Mouse (Mus musculus) MEL (cell line): ENCODE measurements around the gene Zfp109.

Source experiments
- CTCF ChIP-seq, 3 experiments: IDR thresholded peaks in 2 of 3; conservative IDR thresholded peaks in 1 of 3; 2 replicates each; pipeline ENCODE4 v1.5.1; 2011 to 2012; ENCODE audit warnings: low read length in 3 of 3, low read depth in 2 of 3, mild to moderate bottlenecking in 2 of 3, improper control_type of control experiment in 1 of 3, inconsistent platforms in 1 of 3, mixed read lengths in 1 of 3, moderate library complexity in 1 of 3; ENCODE audit not compliant: control insufficient read depth in 1 of 3, insufficient read depth in 1 of 3, poor library complexity in 1 of 3, severe bottlenecking in 1 of 3
- ELF1 ChIP-seq: IDR thresholded peaks from 2 replicates; pipeline ENCODE4 v1.6.1; 2014; ENCODE audit warnings: low read depth, mild to moderate bottlenecking, inconsistent platforms, low read length, improper control_type of control experiment, moderate library complexity

DNA sequence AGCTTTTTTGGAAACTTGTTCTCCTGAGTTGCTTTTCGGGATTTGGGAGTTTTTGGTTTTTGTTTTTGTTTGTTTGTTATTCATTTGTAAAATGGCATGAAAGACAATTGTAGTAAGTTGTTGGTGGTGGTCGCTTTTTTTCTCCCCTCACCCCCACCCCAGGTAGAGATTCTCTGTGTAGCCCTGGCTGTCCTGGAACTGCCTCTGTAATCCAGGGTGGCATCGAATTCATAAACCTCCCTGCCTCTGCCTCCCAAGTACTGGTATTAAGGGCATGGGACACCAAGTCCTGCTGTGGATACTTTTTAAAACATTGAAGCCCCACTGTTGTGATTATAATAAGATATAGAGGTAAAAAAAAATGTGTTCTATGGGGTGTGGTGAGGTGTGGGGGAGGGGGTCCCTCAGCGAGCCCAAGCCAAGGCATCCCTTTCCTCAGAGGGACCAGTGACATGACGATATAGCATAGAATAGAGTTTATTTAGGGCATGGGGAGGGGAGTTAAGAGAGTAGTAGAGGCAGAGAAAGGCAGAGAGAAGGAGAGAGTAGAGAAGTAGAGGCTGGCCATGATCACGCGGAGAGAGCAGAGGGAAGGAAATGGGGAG lies 29.0 kb downstream of the Zfp109 start:
- TF ChIP-seq CTCF (IDR thresholded peaks at IDR 0.05 in 2 of 3, conservative IDR thresholded peaks at IDR 0.05 in 1 of 3; ENCODE audit: control insufficient read depth in 1 of 3, insufficient read depth in 1 of 3, low read depth in 2 of 3, low read length in 3 of 3, poor library complexity in 1 of 3, severe bottlenecking in 1 of 3) (no peak), ELF1 (no peak)
